Mouse (Mus musculus) CD4-positive helper T cell, adult 2 months (primary cell): ENCODE data around the gene Abhd17a.

Experiments
- DNase-seq: peaks from one replicate; pipeline ENCODE4 v3.0.0-alpha.2; 2012; ENCODE audit warnings: low read depth, missing footprints, low spot score

The Abhd17a gene

GRCm38 (mm10) chr10:80546945-80547344, 43.2 kb downstream of the Abhd17a start:
- no peak for DNase-seq

GRCm38 (mm10) chr10:80545590-80545989, 44.6 kb downstream of the Abhd17a start:
- DNase-seq, result no peak

- DNase-seq, result no peak
Measured at GRCm38 (mm10) chr10:80543873-80544272, 46.3 kb downstream of the Abhd17a start.

GRCm38 (mm10) chr10:80539493-80539892, 50.6 kb downstream of the Abhd17a start:
- no peak for DNase-seq

- peak; percentile 90 for DNase-seq
Measured at GRCm38 (mm10) chr10:80538710-80539394, 51.3 kb downstream of the Abhd17a start, which contains the start of gene Atp8b3. TSS of gene Atp8b3 (minus strand) at chr10:80539124.

- no peak for DNase-seq
Measured at GRCm38 (mm10) chr10:80538180-80538579, 52.0 kb downstream of the Abhd17a start.

GRCm38 (mm10) chr10:80535711-80536110, 54.4 kb downstream of the Abhd17a start:
- DNase-seq, result no peak

GRCm38 (mm10) chr10:80535071-80535470, 55.1 kb downstream of the Abhd17a start:
- DNase-seq, result peak; percentile 49

- DNase-seq, result no peak
Measured at GRCm38 (mm10) chr10:80533704-80534103, 56.4 kb downstream of the Abhd17a start.
